Mouse (Mus musculus) cortical plate, adult 2 months (tissue): ENCODE measurements around the gene Scnn1a. TPM values are rescaled to one million over a fixed set of nuclear protein-coding genes. Genes with fewer than 3 reads are reported as not detected.

Source experiments
- H3K27ac ChIP-seq: fragments of 200-500 bp; 2 replicates; pipeline ENCODE4 v1.5.1; 2012; ENCODE audit warnings: low read length, control low read depth, inconsistent platforms; ENCODE audit not compliant: insufficient read depth
- H3K4me1 ChIP-seq: fragments of 200-500 bp; 2 replicates; pipeline ENCODE4 v1.6.1; 2011; ENCODE audit warnings: low read length; ENCODE audit not compliant: control insufficient read depth, insufficient read depth
- H3K4me3 ChIP-seq: fragments of 200-500 bp; 2 replicates; pipeline ENCODE4 v1.5.1; 2011; ENCODE audit warnings: mild to moderate bottlenecking, low read length, control low read depth; ENCODE audit not compliant: insufficient read depth
- CTCF ChIP-seq: fragments of 200-500 bp; IDR thresholded peaks from 2 replicates; pipeline ENCODE4 v1.5.1; 2011; ENCODE audit warnings: mild to moderate bottlenecking, control low read depth, low read length; ENCODE audit not compliant: insufficient read depth; ENCODE audit errors: extremely low read depth
- POLR2A ChIP-seq: fragments of 200-500 bp; IDR thresholded peaks from 2 replicates; pipeline ENCODE4 v1.6.1; 2011; ENCODE audit warnings: mild to moderate bottlenecking, low read length, control low read depth; ENCODE audit not compliant: insufficient read depth; ENCODE audit errors: extremely low read depth
- polyA plus RNA-seq: library from polyadenylated mRNA; depleted of rRNA; stranded (reverse); fragments of >200 nt; gene quantifications from 2 replicates; pipeline ENCODE4 v1.2.3, GENCODE M21; 2012

Gene Scnn1a
- polyA plus RNA-seq, 1 experiment, result 4.7 TPM

- TF ChIP-seq POLR2A (no peak), CTCF (no peak)
- Histone ChIP-seq H3K27ac (no peak overlapping the region), H3K4me1 (no peaks in the 10 kb centered on the region), H3K4me3 (no peak overlapping the region)
These were observed 13.9 kb downstream of the Scnn1a start for GRCm38 (mm10) chr6:125334356-125334755.

GRCm38 (mm10) chr6:125338791-125339660, 18.6 kb downstream of the Scnn1a start:
- Histone ChIP-seq H3K27ac (no peak overlapping the region), H3K4me1 (no peaks in the 10 kb centered on the region)
- TF ChIP-seq CTCF (no peak), POLR2A (no peak)

GRCm38 (mm10) chr6:125340244-125340643, 19.8 kb downstream of the Scnn1a start:
- H3K4me3 ChIP-seq, result no peak overlapping the region
- TF ChIP-seq POLR2A (no peak), CTCF (no peak)
- no peak overlapping the region for H3K27ac ChIP-seq
- H3K4me1 ChIP-seq, result no peaks in the 10 kb centered on the region

More at GRCm38 (mm10) chr6:125338791-125339660, 18.6 kb downstream of the Scnn1a start:
- H3K4me3 ChIP-seq, result no peak overlapping the region

DNA sequence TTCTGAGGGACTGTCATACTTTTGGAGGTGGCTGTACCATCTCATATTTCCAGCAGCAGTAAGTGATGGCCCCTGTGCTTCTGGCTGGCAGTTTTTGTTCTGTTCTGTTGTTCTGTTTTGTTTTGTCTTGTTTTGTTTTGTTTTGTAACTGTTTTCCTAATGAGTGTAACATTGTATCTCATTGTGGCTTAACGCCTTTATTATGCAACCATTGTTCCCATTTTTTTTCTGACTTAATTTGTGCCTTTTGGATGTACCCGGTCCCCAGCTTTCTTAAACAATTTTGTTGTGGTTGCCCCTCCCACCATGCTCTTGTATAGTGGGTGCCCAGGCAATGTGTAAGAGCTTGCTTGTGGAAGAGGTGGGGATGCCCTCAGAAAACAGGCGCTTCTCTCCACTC, 21.7 kb downstream of the Scnn1a start:
- H3K4me3 ChIP-seq, result no peak overlapping the region
- H3K27ac ChIP-seq, result no peak overlapping the region
- H3K4me1 ChIP-seq, result no peaks in the 10 kb centered on the region
- TF ChIP-seq CTCF, result no peak
- no peak for TF ChIP-seq POLR2A

GRCm38 (mm10) chr6:125344084-125344483, 23.6 kb downstream of the Scnn1a start:
- TF ChIP-seq CTCF (no peak), POLR2A (no peak)
- no peaks in the 10 kb centered on the region for H3K4me1 ChIP-seq
- H3K4me3 ChIP-seq, result no peak overlapping the region
- H3K27ac ChIP-seq, result no peak overlapping the region

- no peak overlapping the region for H3K4me3 ChIP-seq
- H3K4me1 ChIP-seq, result no peaks in the 10 kb centered on the region
- TF ChIP-seq CTCF (no peak), POLR2A (no peak)
These were observed 24.4 kb downstream of the Scnn1a start for GRCm38 (mm10) chr6:125344866-125345265.

DNA sequence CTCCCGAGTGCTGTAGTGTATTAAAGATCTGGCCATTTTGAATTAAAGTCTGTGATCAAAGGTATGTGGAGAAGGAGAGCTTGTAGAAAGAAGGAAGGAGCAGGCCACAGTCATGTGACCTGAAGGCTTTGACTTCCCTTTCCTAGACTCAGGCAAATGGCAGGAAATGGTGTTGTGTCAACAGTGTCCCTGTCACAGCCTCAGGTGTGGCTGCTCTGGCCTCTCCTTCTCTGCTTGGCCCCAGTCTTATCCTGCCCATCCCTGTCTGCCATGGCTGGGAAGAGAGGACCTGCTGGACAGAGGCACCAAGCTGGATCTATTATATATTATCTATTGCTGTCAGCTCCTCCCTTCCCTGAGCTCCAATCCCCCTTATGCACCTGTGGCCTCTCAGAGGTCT, 25.2 kb downstream of the Scnn1a start:
- no peak overlapping the region for H3K27ac ChIP-seq

More at GRCm38 (mm10) chr6:125344866-125345265, 24.4 kb downstream of the Scnn1a start:
- no peak overlapping the region for H3K27ac ChIP-seq

DNA sequence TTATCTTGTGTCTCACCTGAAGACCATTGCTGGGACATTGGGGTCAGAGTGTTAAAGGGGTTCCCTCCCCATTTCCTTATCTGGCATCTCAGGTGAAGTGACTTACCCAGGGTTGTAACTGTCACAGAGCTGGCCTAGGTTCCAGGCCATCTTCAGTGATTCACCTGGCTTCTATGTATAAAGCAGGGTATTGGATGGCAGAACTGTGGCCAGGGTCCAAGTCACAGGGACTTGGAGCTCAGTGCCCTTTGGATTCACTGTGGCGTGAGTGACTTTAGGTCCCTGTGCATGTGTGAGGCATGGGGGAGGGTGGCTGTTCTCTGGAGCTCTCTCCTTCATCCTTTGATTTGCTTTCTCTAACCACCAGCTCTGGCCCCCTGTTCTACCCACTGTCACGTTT, 25.6 kb downstream of the Scnn1a start:
- Histone ChIP-seq H3K27ac (no peak overlapping the region), H3K4me3 (no peak overlapping the region), H3K4me1 (no peaks in the 10 kb centered on the region)
- TF ChIP-seq CTCF, result no peak
- TF ChIP-seq POLR2A, result no peak

More for the DNA sequence above, 25.2 kb downstream of the Scnn1a start:
- TF ChIP-seq CTCF (no peak), POLR2A (no peak)
- no peaks in the 10 kb centered on the region for H3K4me1 ChIP-seq
- H3K4me3 ChIP-seq, result no peak overlapping the region

DNA sequence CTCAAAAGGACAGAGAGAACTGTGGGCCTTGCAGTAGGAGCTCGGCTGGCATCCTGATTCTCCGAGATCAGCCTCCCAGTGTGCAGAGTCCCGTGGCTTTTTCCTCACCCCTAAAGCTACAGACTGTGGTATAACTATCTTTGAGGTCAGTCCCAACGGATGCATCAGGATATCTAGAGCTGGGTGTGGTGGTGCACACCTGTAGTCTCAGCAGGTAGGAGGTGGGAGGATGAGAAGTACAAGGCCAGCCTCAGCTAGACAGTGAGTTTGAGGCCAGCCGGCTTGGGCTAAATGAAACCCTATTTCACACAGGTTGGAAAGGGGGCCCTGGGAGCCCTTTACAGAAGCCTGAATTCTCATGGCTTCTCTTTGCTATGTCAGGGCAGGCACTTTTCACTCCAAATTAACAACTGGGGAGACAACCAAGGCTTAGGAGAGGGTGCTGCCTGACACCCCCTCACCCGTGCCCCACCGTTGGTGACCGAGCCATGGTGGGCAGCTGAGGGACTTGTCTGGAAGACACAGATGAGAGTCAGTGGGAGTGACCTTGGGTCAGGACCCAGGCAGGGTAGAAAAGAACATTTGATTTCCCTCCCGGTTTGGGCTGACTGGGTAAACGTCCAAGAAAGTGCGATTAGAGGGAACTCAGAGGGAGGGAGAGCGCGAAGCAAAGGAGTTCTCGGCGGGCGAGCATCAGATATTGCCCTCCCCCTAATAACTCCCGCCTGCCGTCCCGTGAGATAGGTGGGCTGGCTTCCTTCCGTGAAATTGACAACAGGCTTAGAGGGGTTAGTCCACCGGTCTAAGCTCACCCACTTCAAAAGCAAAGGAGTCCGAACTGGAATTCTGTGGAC, 28.5 kb downstream of the Scnn1a start, which contains the start of gene Tnfrsf1a:
Tnfrsf1a (plus strand) TSS at position 642 of the 854 bp plus-strand sequence.
- peak within 1 kb of the TSS; percentile 68 for H3K27ac ChIP-seq
- no peak for TF ChIP-seq CTCF
- no peak for TF ChIP-seq POLR2A
- H3K4me1 ChIP-seq, result no peaks in the 10 kb centered on the region
- H3K4me3 ChIP-seq, result peak within 1 kb of the TSS; percentile 39
